Mouse (Mus musculus): ENCODE measurements around the gene Myh9. TPM values are rescaled to one million over a fixed set of nuclear protein-coding genes. Genes with fewer than 3 reads are reported as not detected.

Myh9 gene
- polyA plus RNA-seq, 1 experiment from 2014 or later = 77.1 TPM

DNA sequence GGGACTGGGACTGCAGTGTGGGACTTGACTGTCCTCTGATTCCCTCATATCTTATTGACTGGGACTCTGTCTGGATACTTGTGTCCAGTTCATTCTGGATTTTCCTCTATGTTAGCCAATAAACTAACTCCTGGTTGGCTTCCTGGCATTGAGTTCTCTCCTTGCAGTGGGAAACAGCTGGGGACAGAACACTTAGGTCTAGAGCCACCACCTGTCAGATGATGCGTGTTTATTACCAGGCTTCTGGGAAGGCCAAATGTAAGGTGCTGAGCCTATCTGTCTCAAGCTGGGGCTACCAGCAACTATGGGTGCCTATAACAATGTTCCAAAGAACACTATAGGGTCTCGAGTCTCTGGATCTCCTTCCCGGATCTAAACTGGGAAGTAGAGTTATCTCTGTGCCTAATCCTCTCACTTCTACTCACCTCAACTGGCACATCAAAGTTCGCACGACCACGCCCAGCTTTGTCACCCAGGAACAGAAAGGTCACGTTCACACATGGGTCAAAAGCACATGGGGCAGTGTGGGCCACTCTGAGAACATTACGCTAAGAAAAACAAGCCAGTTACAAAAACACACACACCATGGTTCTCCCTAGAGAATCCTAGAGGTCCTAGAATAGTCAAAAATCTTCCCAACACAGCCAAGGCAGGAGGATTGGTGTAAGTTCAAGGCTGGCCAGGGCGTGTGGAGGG lies 22.2 kb upstream of the Myh9 start:
- H3K27me3 ChIP-seq (ENCODE audit: control insufficient read depth, insufficient read depth, low read length) = no peaks in the 10 kb centered on the region
- no peak overlapping the region for H3K4me3 ChIP-seq (ENCODE audit: low read depth, low read length)
- no peak overlapping the region for H3K27ac ChIP-seq (ENCODE audit: low read length)
- no peak for ATAC-seq (ENCODE audit: insufficient number of reproducible peaks, insufficient read depth, low FRiP score, low read depth)
- no peaks in the 10 kb centered on the region for H3K9me3 ChIP-seq (ENCODE audit: control insufficient read depth, low read depth, low read length)
- WGBS = 79% methylated on average over 9 of the region's 9 CpGs
- H3K36me3 ChIP-seq (ENCODE audit: control insufficient read depth, insufficient read depth, low read length) = no peaks in the 10 kb centered on the region
- no peaks in the 10 kb centered on the region for H3K4me1 ChIP-seq (ENCODE audit: control insufficient read depth, insufficient read depth, low read length)
- H3K4me2 ChIP-seq (replicated peaks; ENCODE audit: low read depth, low read length) = no peak overlapping the region
- H3K9ac ChIP-seq (replicated peaks; ENCODE audit: low read depth, low read length) = no peak overlapping the region

- Histone ChIP-seq H3K27ac (ENCODE audit: low read length) (no peak overlapping the region), H3K27me3 (ENCODE audit: control insufficient read depth, insufficient read depth, low read length) (no peaks in the 10 kb centered on the region), H3K4me3 (ENCODE audit: low read depth, low read length) (no peak overlapping the region), H3K9ac (replicated peaks; ENCODE audit: low read depth, low read length) (no peak overlapping the region), H3K36me3 (ENCODE audit: control insufficient read depth, insufficient read depth, low read length) (no peaks in the 10 kb centered on the region), H3K4me2 (replicated peaks; ENCODE audit: low read depth, low read length) (no peak overlapping the region), H3K9me3 (ENCODE audit: control insufficient read depth, low read depth, low read length) (no peaks in the 10 kb centered on the region), H3K4me1 (ENCODE audit: control insufficient read depth, insufficient read depth, low read length) (no peaks in the 10 kb centered on the region)
- no peak for ATAC-seq (ENCODE audit: insufficient number of reproducible peaks, insufficient read depth, low FRiP score, low read depth)
- WGBS = 81% methylated on average over 22 of the region's 22 CpGs
Measured at GRCm38 (mm10) chr15:77862991-77863972, 21.3 kb upstream of the Myh9 start.

DNA sequence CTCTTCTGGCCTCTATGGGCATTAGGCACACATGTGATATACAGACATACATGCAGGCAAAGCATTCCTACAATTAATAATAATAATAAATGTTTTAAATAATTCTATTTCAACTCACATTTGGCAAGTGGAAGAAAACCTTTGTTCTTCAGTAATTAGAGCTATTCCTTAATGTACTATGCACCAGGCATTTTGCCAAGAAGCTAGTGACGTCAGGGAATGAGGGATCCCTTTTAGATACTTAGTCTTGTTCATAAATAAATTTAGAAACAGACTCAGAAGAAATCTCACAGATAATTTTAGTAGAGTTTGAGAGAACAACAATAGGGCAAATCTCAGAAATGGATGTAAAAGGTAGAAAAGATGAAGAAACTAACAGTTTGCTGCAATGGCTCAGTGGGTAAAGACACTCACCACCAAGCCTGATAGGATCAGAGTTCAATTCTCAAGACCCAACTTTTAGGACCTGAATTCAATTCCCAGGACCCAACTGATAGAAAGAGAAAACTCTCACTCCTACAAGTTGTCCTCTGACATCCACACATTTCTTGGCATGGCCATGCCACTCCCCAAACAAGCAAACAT lies 18.2 kb upstream of the Myh9 start:
- Histone ChIP-seq H3K4me1 (ENCODE audit: control insufficient read depth, insufficient read depth, low read length) (peaks cover 7% of the 10 kb centered on the region; the same call in 1 of the 2 replicates), H3K27me3 (ENCODE audit: control insufficient read depth, insufficient read depth, low read length) (no peaks in the 10 kb centered on the region), H3K4me3 (ENCODE audit: low read depth, low read length) (no peak overlapping the region), H3K36me3 (ENCODE audit: control insufficient read depth, insufficient read depth, low read length) (no peaks in the 10 kb centered on the region), H3K9me3 (ENCODE audit: control insufficient read depth, low read depth, low read length) (no peaks in the 10 kb centered on the region), H3K4me2 (replicated peaks; ENCODE audit: low read depth, low read length) (no peak overlapping the region), H3K27ac (ENCODE audit: low read length) (no peak overlapping the region), H3K9ac (replicated peaks; ENCODE audit: low read depth, low read length) (no peak overlapping the region)
- no peak for ATAC-seq (ENCODE audit: insufficient number of reproducible peaks, insufficient read depth, low FRiP score, low read depth)
- WGBS = 37% methylated on average over 1 of the region's 1 CpGs

GRCm38 (mm10) chr15:77857662-77858156 lies 15.7 kb upstream of the Myh9 start:
- peaks cover 7% of the 10 kb centered on the region; the same call in 1 of the 2 replicates for H3K4me1 ChIP-seq (ENCODE audit: control insufficient read depth, insufficient read depth, low read length)
- H3K9me3 ChIP-seq (ENCODE audit: control insufficient read depth, low read depth, low read length) = no peaks in the 10 kb centered on the region
- H3K4me3 ChIP-seq (ENCODE audit: low read depth, low read length) = peak overlapping the region; percentile 29
- peak overlapping the region; percentile 44; the same call in 1 of the 2 replicates for H3K27ac ChIP-seq (ENCODE audit: low read length)
- H3K27me3 ChIP-seq (ENCODE audit: control insufficient read depth, insufficient read depth, low read length) = no peaks in the 10 kb centered on the region
- peak; percentile 94 for ATAC-seq (ENCODE audit: insufficient number of reproducible peaks, insufficient read depth, low FRiP score, low read depth)
- H3K4me2 ChIP-seq (replicated peaks; ENCODE audit: low read depth, low read length) = peak overlapping the region; percentile 48
- peak overlapping the region; percentile 4; the same call in 1 of the 2 replicates for H3K9ac ChIP-seq (replicated peaks; ENCODE audit: low read depth, low read length)
- WGBS = under 1% methylated on average over 28 of the region's 28 CpGs
- no peaks in the 10 kb centered on the region for H3K36me3 ChIP-seq (ENCODE audit: control insufficient read depth, insufficient read depth, low read length)

- Histone ChIP-seq H3K9ac (replicated peaks; ENCODE audit: low read depth, low read length) (no peak overlapping the region), H3K4me1 (ENCODE audit: control insufficient read depth, insufficient read depth, low read length) (peaks cover 7% of the 10 kb centered on the region; the same call in 1 of the 2 replicates), H3K27me3 (ENCODE audit: control insufficient read depth, insufficient read depth, low read length) (no peaks in the 10 kb centered on the region), H3K4me3 (ENCODE audit: low read depth, low read length) (no peak overlapping the region), H3K9me3 (ENCODE audit: control insufficient read depth, low read depth, low read length) (no peaks in the 10 kb centered on the region), H3K36me3 (ENCODE audit: control insufficient read depth, insufficient read depth, low read length) (no peaks in the 10 kb centered on the region), H3K27ac (ENCODE audit: low read length) (no peak overlapping the region; the same call in 1 of the 2 replicates), H3K4me2 (replicated peaks; ENCODE audit: low read depth, low read length) (no peak overlapping the region)
- ATAC-seq (ENCODE audit: insufficient number of reproducible peaks, insufficient read depth, low FRiP score, low read depth) = no peak
- WGBS = 36% methylated on average over 5 of the region's 5 CpGs
Measured at GRCm38 (mm10) chr15:77856541-77856940, 14.6 kb upstream of the Myh9 start.

- Histone ChIP-seq H3K9ac (replicated peaks; ENCODE audit: low read depth, low read length) (no peak overlapping the region), H3K4me3 (ENCODE audit: low read depth, low read length) (no peak overlapping the region), H3K4me2 (replicated peaks; ENCODE audit: low read depth, low read length) (no peak overlapping the region), H3K36me3 (ENCODE audit: control insufficient read depth, insufficient read depth, low read length) (no peaks in the 10 kb centered on the region), H3K4me1 (ENCODE audit: control insufficient read depth, insufficient read depth, low read length) (peaks cover 7% of the 10 kb centered on the region; the same call in 1 of the 2 replicates), H3K27ac (ENCODE audit: low read length) (no peak overlapping the region), H3K27me3 (ENCODE audit: control insufficient read depth, insufficient read depth, low read length) (no peaks in the 10 kb centered on the region), H3K9me3 (ENCODE audit: control insufficient read depth, low read depth, low read length) (no peaks in the 10 kb centered on the region)
- WGBS = 62% methylated on average over 8 of the region's 8 CpGs
- no peak for ATAC-seq (ENCODE audit: insufficient number of reproducible peaks, insufficient read depth, low FRiP score, low read depth)
Measured at GRCm38 (mm10) chr15:77855301-77855700, 13.3 kb upstream of the Myh9 start.

DNA sequence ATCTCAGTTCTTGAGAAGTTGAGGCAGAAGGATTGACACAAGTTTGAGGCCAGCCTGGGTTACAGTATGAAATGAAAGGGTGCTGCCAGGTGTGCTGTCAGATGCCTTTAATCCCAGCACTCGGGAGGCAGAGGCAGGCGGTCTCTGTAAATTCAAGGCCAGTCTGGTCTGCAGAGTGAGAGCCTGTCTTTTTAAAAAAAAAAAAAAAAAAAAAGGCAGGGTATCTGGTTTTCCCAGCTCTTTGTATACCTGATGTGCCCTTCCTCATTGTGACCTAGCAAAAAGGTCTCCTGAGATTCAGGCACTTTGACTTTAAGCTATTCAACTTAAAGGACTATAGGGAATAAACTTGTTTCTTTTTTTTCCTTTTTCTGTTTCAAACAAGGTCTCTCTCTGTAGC lies 10.0 kb upstream of the Myh9 start:
- no peak overlapping the region for H3K4me3 ChIP-seq (ENCODE audit: low read depth, low read length)
- H3K27me3 ChIP-seq (ENCODE audit: control insufficient read depth, insufficient read depth, low read length) = no peaks in the 10 kb centered on the region
- H3K36me3 ChIP-seq (ENCODE audit: control insufficient read depth, insufficient read depth, low read length) = no peaks in the 10 kb centered on the region
- H3K9ac ChIP-seq (replicated peaks; ENCODE audit: low read depth, low read length) = no peak overlapping the region
- ATAC-seq (ENCODE audit: insufficient number of reproducible peaks, insufficient read depth, low FRiP score, low read depth) = no peak
- H3K27ac ChIP-seq (ENCODE audit: low read length) = no peak overlapping the region
- 79% methylated on average over 2 of the region's 2 CpGs for WGBS
- H3K4me1 ChIP-seq (ENCODE audit: control insufficient read depth, insufficient read depth, low read length) = peaks cover 5% of the 10 kb centered on the region; the same call in 1 of the 2 replicates
- H3K9me3 ChIP-seq (ENCODE audit: control insufficient read depth, low read depth, low read length) = no peaks in the 10 kb centered on the region
- H3K4me2 ChIP-seq (replicated peaks; ENCODE audit: low read depth, low read length) = no peak overlapping the region

DNA sequence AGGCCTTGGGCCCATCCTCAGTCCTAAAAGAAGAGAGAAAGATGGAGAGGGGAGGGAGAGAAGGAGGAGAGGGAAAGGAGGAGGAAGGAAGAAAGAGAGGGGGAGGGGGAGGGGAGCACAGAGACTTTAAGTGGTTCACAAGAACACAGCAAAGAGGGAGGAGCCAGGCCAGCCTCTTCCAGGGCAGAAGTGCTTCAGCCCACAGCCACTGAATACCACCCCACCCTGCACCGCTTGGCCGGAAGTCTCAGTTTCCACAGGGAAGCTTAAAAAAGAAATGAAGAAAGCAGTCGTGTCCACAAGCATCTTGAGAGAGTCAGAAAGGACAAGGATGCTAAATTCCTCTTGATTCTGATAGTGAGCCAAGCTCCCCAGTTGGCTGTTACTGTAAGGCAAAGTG lies 9.2 kb upstream of the Myh9 start:
- no peaks in the 10 kb centered on the region for H3K9me3 ChIP-seq (ENCODE audit: control insufficient read depth, low read depth, low read length)
- no peak for ATAC-seq (ENCODE audit: insufficient number of reproducible peaks, insufficient read depth, low FRiP score, low read depth)
- WGBS = 37% methylated on average over 3 of the region's 3 CpGs

More for the DNA sequence above, 9.2 kb upstream of the Myh9 start:
- Histone ChIP-seq H3K4me2 (replicated peaks; ENCODE audit: low read depth, low read length) (no peak overlapping the region), H3K36me3 (ENCODE audit: control insufficient read depth, insufficient read depth, low read length) (no peaks in the 10 kb centered on the region), H3K27ac (ENCODE audit: low read length) (no peak overlapping the region), H3K9ac (replicated peaks; ENCODE audit: low read depth, low read length) (no peak overlapping the region), H3K4me3 (ENCODE audit: low read depth, low read length) (no peak overlapping the region), H3K27me3 (ENCODE audit: control insufficient read depth, insufficient read depth, low read length) (no peaks in the 10 kb centered on the region), H3K4me1 (ENCODE audit: control insufficient read depth, insufficient read depth, low read length) (no peaks in the 10 kb centered on the region)
